Mouse (Mus musculus): ENCODE measurements around the gene Il17c. TPM values are rescaled to one million over a fixed set of nuclear protein-coding genes. Genes with fewer than 3 reads are reported as not detected.
A peak's percentile ranks its signal among the peaks of the same experiment; 100 is the strongest.

Gene Il17c
- polyA plus RNA-seq, 1 experiment, result not detected

- no peak for TF ChIP-seq EP300 (IDR thresholded peaks at IDR 0.05; ENCODE audit: insufficient read depth, low read depth, low read length)
- no peak for TF ChIP-seq POLR2A (IDR thresholded peaks at IDR 0.05; ENCODE audit: insufficient read depth, low read length)
- no peak for TF ChIP-seq CTCF (IDR thresholded peaks at IDR 0.05; ENCODE audit: low read depth, low read length)
- Histone ChIP-seq H3K4me3 (ENCODE audit: low read depth, low read length) (no peak overlapping the region), H3K9ac (ENCODE audit: low read depth, poor library complexity, severe bottlenecking) (no peak overlapping the region), H3K27me3 (ENCODE audit: control insufficient read depth, insufficient read depth, low read length, poor library complexity, severe bottlenecking) (no peaks in the 10 kb centered on the region), H3K36me3 (ENCODE audit: control insufficient read depth, insufficient read depth, low read length, poor library complexity, severe bottlenecking) (peaks cover 14% of the 10 kb centered on the region), H3K9me3 (replicated peaks; ENCODE audit: control insufficient read depth, insufficient read depth, low read length, poor library complexity, severe bottlenecking) (no peaks in the 10 kb centered on the region), H3K4me1 (ENCODE audit: control insufficient read depth, insufficient read depth, low read length) (no peaks in the 10 kb centered on the region), H3K27ac (ENCODE audit: insufficient read depth, low read length) (no peak overlapping the region)
These were observed 16.0 kb downstream of the Il17c start for GRCm38 (mm10) chr8:122437708-122438331.

DNA sequence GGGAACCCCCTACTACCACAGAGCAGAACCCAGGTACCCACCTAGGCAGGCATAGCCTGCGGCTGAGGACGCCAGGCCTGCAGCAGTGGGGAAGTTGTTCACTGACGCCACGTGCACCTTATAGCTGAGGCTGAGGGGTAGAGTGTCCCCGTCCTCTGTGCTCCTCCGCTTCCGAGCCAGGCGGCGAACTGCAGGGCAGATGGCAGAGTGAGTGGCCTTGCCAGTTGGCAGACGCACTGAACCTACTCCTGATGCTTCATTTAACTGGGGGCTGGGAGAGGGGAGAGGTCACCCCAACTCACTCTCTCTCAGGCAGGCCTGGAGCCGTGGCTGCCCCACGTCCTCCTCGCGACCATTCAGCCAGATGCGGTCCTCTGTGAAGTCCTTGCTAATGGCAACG, 17.5 kb downstream of the Il17c start:
- Histone ChIP-seq H3K9me3 (replicated peaks; ENCODE audit: control insufficient read depth, insufficient read depth, low read length, poor library complexity, severe bottlenecking) (no peaks in the 10 kb centered on the region), H3K4me3 (ENCODE audit: low read depth, low read length) (no peak overlapping the region), H3K4me1 (ENCODE audit: control insufficient read depth, insufficient read depth, low read length) (no peaks in the 10 kb centered on the region), H3K9ac (ENCODE audit: low read depth, poor library complexity, severe bottlenecking) (no peak overlapping the region), H3K27me3 (ENCODE audit: control insufficient read depth, insufficient read depth, low read length, poor library complexity, severe bottlenecking) (no peaks in the 10 kb centered on the region), H3K36me3 (ENCODE audit: control insufficient read depth, insufficient read depth, low read length, poor library complexity, severe bottlenecking) (peaks cover 14% of the 10 kb centered on the region), H3K27ac (ENCODE audit: insufficient read depth, low read length) (no peak overlapping the region)
- TF ChIP-seq POLR2A (IDR thresholded peaks at IDR 0.05; ENCODE audit: insufficient read depth, low read length), result no peak
- TF ChIP-seq EP300 (IDR thresholded peaks at IDR 0.05; ENCODE audit: insufficient read depth, low read depth, low read length), result no peak
- no peak for TF ChIP-seq CTCF (IDR thresholded peaks at IDR 0.05; ENCODE audit: low read depth, low read length)

DNA sequence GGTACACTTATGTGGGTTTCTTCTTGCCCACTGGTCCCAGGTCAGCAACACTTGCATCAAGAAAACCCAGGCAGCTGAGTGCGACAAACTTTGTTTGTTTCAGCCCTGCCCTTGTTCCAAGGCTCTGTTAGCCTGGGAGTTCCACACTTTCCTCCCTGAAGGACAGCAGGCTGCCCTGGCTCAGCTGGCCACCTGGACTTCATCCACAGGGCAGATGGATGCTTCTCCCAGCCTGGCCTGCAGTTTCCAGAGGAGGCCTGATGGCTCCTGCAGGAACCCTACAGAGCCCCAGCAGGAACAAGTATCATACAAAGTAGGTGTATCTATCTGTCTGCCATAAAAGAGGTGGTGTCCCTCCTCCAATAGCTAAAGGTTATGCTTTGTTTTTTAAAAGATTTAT, 19.5 kb downstream of the Il17c start:
- Histone ChIP-seq H3K4me3 (ENCODE audit: low read depth, low read length) (no peak overlapping the region), H3K27me3 (ENCODE audit: control insufficient read depth, insufficient read depth, low read length, poor library complexity, severe bottlenecking) (no peaks in the 10 kb centered on the region), H3K27ac (ENCODE audit: insufficient read depth, low read length) (no peak overlapping the region), H3K9me3 (replicated peaks; ENCODE audit: control insufficient read depth, insufficient read depth, low read length, poor library complexity, severe bottlenecking) (no peaks in the 10 kb centered on the region), H3K4me1 (ENCODE audit: control insufficient read depth, insufficient read depth, low read length) (no peaks in the 10 kb centered on the region), H3K36me3 (ENCODE audit: control insufficient read depth, insufficient read depth, low read length, poor library complexity, severe bottlenecking) (peaks cover 4% of the 10 kb centered on the region; the same call in 1 of the 2 replicates), H3K9ac (ENCODE audit: low read depth, poor library complexity, severe bottlenecking) (no peak overlapping the region)
- TF ChIP-seq POLR2A (IDR thresholded peaks at IDR 0.05; ENCODE audit: insufficient read depth, low read length) (no peak), CTCF (IDR thresholded peaks at IDR 0.05; ENCODE audit: low read depth, low read length) (no peak), EP300 (IDR thresholded peaks at IDR 0.05; ENCODE audit: insufficient read depth, low read depth, low read length) (no peak)

GRCm38 (mm10) chr8:122442356-122442755, 20.5 kb downstream of the Il17c start:
- Histone ChIP-seq H3K27ac (ENCODE audit: insufficient read depth, low read length) (no peak overlapping the region), H3K9ac (ENCODE audit: low read depth, poor library complexity, severe bottlenecking) (peak overlapping the region; percentile 70), H3K9me3 (replicated peaks; ENCODE audit: control insufficient read depth, insufficient read depth, low read length, poor library complexity, severe bottlenecking) (no peaks in the 10 kb centered on the region), H3K27me3 (ENCODE audit: control insufficient read depth, insufficient read depth, low read length, poor library complexity, severe bottlenecking) (no peaks in the 10 kb centered on the region), H3K4me1 (ENCODE audit: control insufficient read depth, insufficient read depth, low read length) (no peaks in the 10 kb centered on the region), H3K36me3 (ENCODE audit: control insufficient read depth, insufficient read depth, low read length, poor library complexity, severe bottlenecking) (no peaks in the 10 kb centered on the region), H3K4me3 (ENCODE audit: low read depth, low read length) (peak overlapping the region; percentile 85)
- TF ChIP-seq EP300 (IDR thresholded peaks at IDR 0.05; ENCODE audit: insufficient read depth, low read depth, low read length) (no peak), POLR2A (IDR thresholded peaks at IDR 0.05; ENCODE audit: insufficient read depth, low read length) (no peak), CTCF (IDR thresholded peaks at IDR 0.05; ENCODE audit: low read depth, low read length) (no peak)

DNA sequence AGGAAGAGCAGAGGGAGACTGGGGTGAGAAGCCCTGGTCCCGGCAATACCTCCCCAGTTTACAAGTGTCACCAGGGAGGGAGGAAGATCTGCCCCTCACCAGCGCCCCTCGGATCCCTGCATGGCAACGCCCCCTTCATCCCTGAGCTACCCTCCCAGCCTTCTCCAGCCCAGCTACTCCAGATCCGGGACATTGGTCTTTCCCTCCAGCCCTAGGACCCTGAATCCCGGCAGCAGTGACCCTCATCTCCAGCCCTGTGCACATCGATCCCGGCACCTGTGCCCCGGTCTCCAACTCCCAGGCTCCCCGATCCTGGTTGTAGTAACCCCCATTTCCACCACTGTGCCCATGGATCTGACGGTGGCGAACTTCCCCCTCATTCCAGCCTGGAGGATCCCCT, 21.0 kb downstream of the Il17c start:
- Histone ChIP-seq H3K27me3 (ENCODE audit: control insufficient read depth, insufficient read depth, low read length, poor library complexity, severe bottlenecking) (no peaks in the 10 kb centered on the region), H3K9me3 (replicated peaks; ENCODE audit: control insufficient read depth, insufficient read depth, low read length, poor library complexity, severe bottlenecking) (no peaks in the 10 kb centered on the region), H3K36me3 (ENCODE audit: control insufficient read depth, insufficient read depth, low read length, poor library complexity, severe bottlenecking) (no peaks in the 10 kb centered on the region), H3K9ac (ENCODE audit: low read depth, poor library complexity, severe bottlenecking) (peak overlapping the region; percentile 70), H3K4me3 (ENCODE audit: low read depth, low read length) (peak overlapping the region; percentile 85), H3K4me1 (ENCODE audit: control insufficient read depth, insufficient read depth, low read length) (no peaks in the 10 kb centered on the region), H3K27ac (ENCODE audit: insufficient read depth, low read length) (peak overlapping the region; percentile 9; the same call in 1 of the 2 replicates)
- no peak for TF ChIP-seq EP300 (IDR thresholded peaks at IDR 0.05; ENCODE audit: insufficient read depth, low read depth, low read length)
- no peak for TF ChIP-seq POLR2A (IDR thresholded peaks at IDR 0.05; ENCODE audit: insufficient read depth, low read length)
- no peak for TF ChIP-seq CTCF (IDR thresholded peaks at IDR 0.05; ENCODE audit: low read depth, low read length)

DNA sequence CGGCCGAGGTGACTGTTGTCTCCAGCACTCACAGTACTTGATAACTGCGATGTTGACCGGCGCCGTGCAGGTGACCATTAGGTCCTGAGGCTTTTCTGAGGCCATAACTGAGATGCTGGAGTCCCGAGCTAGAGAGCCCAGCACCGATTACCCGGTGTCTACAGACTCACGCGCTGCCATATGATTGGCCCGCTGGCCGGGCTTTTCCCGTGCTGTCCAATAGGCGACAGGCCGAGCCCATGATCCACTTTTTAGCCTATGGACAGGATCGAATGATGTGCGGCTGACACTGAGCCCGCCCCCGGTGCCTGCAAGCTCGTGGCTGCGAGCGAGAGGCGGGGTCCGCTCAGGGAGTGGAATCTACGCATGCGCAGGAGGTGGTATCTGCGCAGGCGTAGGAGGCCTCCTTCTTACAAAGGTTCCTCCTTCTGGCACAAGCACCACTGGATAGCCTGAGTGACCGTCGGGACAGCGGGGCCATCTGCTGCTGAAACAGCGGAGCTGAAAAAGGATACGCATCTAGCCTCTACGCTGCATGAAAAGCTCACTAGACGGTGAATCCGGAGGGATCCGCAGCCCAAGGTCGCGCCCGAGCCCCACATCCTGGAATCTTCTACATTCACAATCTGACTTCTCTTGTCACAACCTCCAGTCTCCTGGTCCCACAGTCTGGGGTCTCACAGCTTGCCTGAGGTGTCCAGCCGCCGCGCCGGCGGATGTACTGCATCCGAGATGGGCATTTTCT, 21.6 kb downstream of the Il17c start, which contains the start of gene Mvd:
Mvd (minus strand) TSS at position 161 of the 745 bp plus-strand sequence.
- H3K4me1 ChIP-seq (ENCODE audit: control insufficient read depth, insufficient read depth, low read length), result no peaks in the 10 kb centered on the region
- no peaks in the 10 kb centered on the region for H3K27me3 ChIP-seq (ENCODE audit: control insufficient read depth, insufficient read depth, low read length, poor library complexity, severe bottlenecking)
- H3K27ac ChIP-seq (ENCODE audit: insufficient read depth, low read length), result peak within 1 kb of the TSS; percentile 16
- TF ChIP-seq EP300 (IDR thresholded peaks at IDR 0.05; ENCODE audit: insufficient read depth, low read depth, low read length), result peak; percentile 48; the same call in 1 of the 2 replicates
- peak; percentile 27 for TF ChIP-seq CTCF (IDR thresholded peaks at IDR 0.05; ENCODE audit: low read depth, low read length)
- peak; percentile 92 for TF ChIP-seq POLR2A (IDR thresholded peaks at IDR 0.05; ENCODE audit: insufficient read depth, low read length)
- H3K9me3 ChIP-seq (replicated peaks; ENCODE audit: control insufficient read depth, insufficient read depth, low read length, poor library complexity, severe bottlenecking), result no peaks in the 10 kb centered on the region
- H3K36me3 ChIP-seq (ENCODE audit: control insufficient read depth, insufficient read depth, low read length, poor library complexity, severe bottlenecking), result no peaks in the 10 kb centered on the region
- peak within 1 kb of the TSS; percentile 70 for H3K9ac ChIP-seq (ENCODE audit: low read depth, poor library complexity, severe bottlenecking)
- peak within 1 kb of the TSS; percentile 85 for H3K4me3 ChIP-seq (ENCODE audit: low read depth, low read length)
